Mouse (Mus musculus) C2C12 (cell line): ENCODE data around the gene A630023A22Rik.
A peak's percentile ranks its signal among the peaks of the same experiment; 100 is the strongest.

Experiments used
- CEBPB ChIP-seq: IDR thresholded peaks from one replicate; pipeline ENCODE4 v1.6.1; 2011; ENCODE audit warnings: low read depth, mild to moderate bottlenecking, control low read depth, moderate library complexity
- CTCF ChIP-seq: IDR thresholded peaks from one replicate; pipeline ENCODE4 v1.5.1; 2011; ENCODE audit not compliant: control insufficient read depth, insufficient read depth, insufficient read length
- FOSL1 ChIP-seq: IDR thresholded peaks from one replicate; pipeline ENCODE4 v1.8.0; 2011; ENCODE audit warnings: mild to moderate bottlenecking, low read length; ENCODE audit not compliant: poor library complexity, insufficient read depth, severe bottlenecking
- MAX ChIP-seq: IDR thresholded peaks from one replicate; pipeline ENCODE4 v1.6.1; 2011; ENCODE audit warnings: mild to moderate bottlenecking, control low read depth
- MYOD1 ChIP-seq: IDR thresholded peaks from one replicate; pipeline ENCODE4 v1.6.1; 2011; ENCODE audit warnings: low read depth; ENCODE audit not compliant: control insufficient read depth, insufficient read length
- MYOG ChIP-seq: IDR thresholded peaks from one replicate; pipeline ENCODE4 v1.6.1; 2011; ENCODE audit not compliant: control insufficient read depth, insufficient read length; ENCODE audit errors: extremely low read depth
- USF1 ChIP-seq: IDR thresholded peaks from one replicate; pipeline ENCODE4 v1.6.1; 2011; ENCODE audit warnings: low read depth, mild to moderate bottlenecking, control low read depth, moderate library complexity

DNA sequence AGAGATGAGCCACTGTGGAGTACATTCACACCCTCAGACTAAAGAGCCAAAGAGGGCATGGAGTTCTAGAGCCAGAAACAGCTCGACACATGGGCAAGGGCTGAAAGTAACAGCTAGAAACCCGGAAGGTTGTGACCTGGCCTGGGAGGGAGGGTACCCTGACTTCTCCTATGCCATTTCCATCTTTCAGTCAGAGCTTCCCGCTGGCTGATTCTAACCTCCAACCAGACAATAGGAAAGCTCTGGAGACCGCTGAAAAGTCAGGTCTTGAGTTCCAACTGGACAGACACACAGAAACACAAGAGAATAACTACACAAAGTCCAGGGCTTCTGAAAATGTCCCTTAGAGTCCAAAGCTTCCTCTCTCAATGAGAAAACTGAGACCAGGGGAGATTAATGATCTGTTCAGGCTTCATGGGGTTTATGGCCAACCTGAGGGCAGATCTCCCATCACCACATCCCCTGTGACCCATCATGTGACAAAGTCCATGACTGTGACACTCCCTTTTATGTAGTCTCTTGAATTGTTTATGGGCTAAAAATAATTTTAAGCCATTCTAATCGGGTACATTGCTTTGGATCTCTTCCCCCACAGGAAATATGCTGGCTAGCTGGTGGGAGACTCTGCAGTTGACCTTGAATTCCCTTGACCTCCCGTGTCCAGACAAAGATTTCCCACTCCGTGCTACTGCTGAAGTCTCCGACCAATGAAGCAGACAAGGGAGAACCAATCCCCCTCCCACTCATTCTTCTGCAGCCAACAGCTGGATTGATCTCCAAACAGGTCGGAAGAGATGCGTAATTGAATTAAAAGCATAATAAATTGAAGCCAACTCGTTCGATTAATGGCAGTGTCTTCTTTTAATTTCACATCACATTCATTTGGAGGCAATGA is 17.7 kb upstream of the A630023A22Rik start:
- no peak for TF ChIP-seq CTCF
- peak; percentile 21 for TF ChIP-seq USF1
- no peak for TF ChIP-seq MYOD1
- no peak for TF ChIP-seq CEBPB
- no peak for TF ChIP-seq MYOG
- TF ChIP-seq MAX, result no peak
- TF ChIP-seq FOSL1, result no peak
